Mouse (Mus musculus) MEL (cell line): ENCODE data around the gene Fam57b. TPM values are rescaled to one million over a fixed set of nuclear protein-coding genes. Genes with fewer than 3 reads are reported as not detected.
A peak's percentile ranks its signal among the peaks of the same experiment; 100 is the strongest.

Experiments
- DNase-seq: peaks from one replicate; pipeline ENCODE4 v3.0.0; 2011; ENCODE audit warnings: low read depth, low spot score
- H3K27ac ChIP-seq: 2 replicates; pipeline ENCODE4 v1.5.1; 2012; ENCODE audit warnings: low read depth, mild to moderate bottlenecking, control low read depth, low read length, moderate library complexity; ENCODE audit not compliant: control insufficient read depth
- H3K27me3 ChIP-seq, 2 experiments: fragments of 150-350 bp in 1 of 2; sonication (generic) in 1 of 2; 2 replicates each; pipeline ENCODE4 v1.6.1; 2012; ENCODE audit warnings: low read length in 2 of 2, mild to moderate bottlenecking in 2 of 2, improper control_type of control experiment in 1 of 2, moderate library complexity in 1 of 2; ENCODE audit not compliant: insufficient read depth in 2 of 2, control insufficient read depth in 1 of 2
- H3K36me3 ChIP-seq, 2 experiments: 2 replicates each; pipeline ENCODE4 v1.6.1; 2012 to 2014; ENCODE audit warnings: low read length in 2 of 2, improper control_type of control experiment in 1 of 2, inconsistent platforms in 1 of 2, mild to moderate bottlenecking in 1 of 2; ENCODE audit not compliant: insufficient read depth in 2 of 2, control insufficient read depth in 1 of 2
- H3K4me1 ChIP-seq, 2 experiments: fragments of 150-350 bp in 1 of 2; sonication (generic) in 1 of 2; 2 replicates each; pipeline ENCODE4 v1.6.1; 2012; ENCODE audit warnings: low read length in 2 of 2, improper control_type of control experiment in 1 of 2, mild to moderate bottlenecking in 1 of 2; ENCODE audit not compliant: insufficient read depth in 2 of 2, control insufficient read depth in 1 of 2
- H3K4me3 ChIP-seq, 2 experiments: fragments of 150-350 bp in 1 of 2; sonication (generic) in 1 of 2; 2 replicates each; pipeline ENCODE4 v1.5.1; 2012; ENCODE audit warnings: low read depth in 2 of 2, low read length in 2 of 2, mild to moderate bottlenecking in 2 of 2, moderate library complexity in 2 of 2, control low read depth in 1 of 2, improper control_type of control experiment in 1 of 2; ENCODE audit not compliant: control insufficient read depth in 1 of 2, insufficient read depth in 1 of 2
- H3K79me2 ChIP-seq: 2 replicates; pipeline ENCODE4 v1.6.1; 2012; ENCODE audit warnings: mild to moderate bottlenecking, low read length, moderate library complexity; ENCODE audit not compliant: control insufficient read depth, poor library complexity, insufficient read depth
- H3K9ac ChIP-seq: 2 replicates; pipeline ENCODE4 v1.6.1; 2012; ENCODE audit warnings: low read depth, mild to moderate bottlenecking, control low read depth, low read length, moderate library complexity; ENCODE audit not compliant: control insufficient read depth, poor library complexity, severe bottlenecking
- H3K9me3 ChIP-seq: fragments of 150-350 bp; sonication (generic); replicated peaks from 2 replicates; pipeline ENCODE4 v1.6.1; 2012; ENCODE audit warnings: mild to moderate bottlenecking, low read length, improper control_type of control experiment, moderate library complexity; ENCODE audit not compliant: insufficient read depth
- BHLHE40 ChIP-seq: IDR thresholded peaks from 2 replicates; pipeline ENCODE4 v1.6.1; 2012; ENCODE audit warnings: low read depth, mild to moderate bottlenecking, inconsistent platforms, low read length, improper control_type of control experiment, borderline replicate concordance
- CHD2 ChIP-seq: IDR thresholded peaks from 2 replicates; pipeline ENCODE4 v1.6.1; 2011; ENCODE audit warnings: low read length, improper control_type of control experiment
- CTCF ChIP-seq, 3 experiments: IDR thresholded peaks in 2 of 3; conservative IDR thresholded peaks in 1 of 3; 2 replicates each; pipeline ENCODE4 v1.5.1; 2011 to 2012; ENCODE audit warnings: low read length in 3 of 3, low read depth in 2 of 3, mild to moderate bottlenecking in 2 of 3, improper control_type of control experiment in 1 of 3, inconsistent platforms in 1 of 3, mixed read lengths in 1 of 3, moderate library complexity in 1 of 3; ENCODE audit not compliant: control insufficient read depth in 1 of 3, insufficient read depth in 1 of 3, poor library complexity in 1 of 3, severe bottlenecking in 1 of 3
- E2F4 ChIP-seq: IDR thresholded peaks from 2 replicates; pipeline ENCODE4 v1.6.1; 2011; ENCODE audit warnings: low read depth, low read length, improper control_type of control experiment, borderline replicate concordance
- ELF1 ChIP-seq: IDR thresholded peaks from 2 replicates; pipeline ENCODE4 v1.6.1; 2014; ENCODE audit warnings: low read depth, mild to moderate bottlenecking, inconsistent platforms, low read length, improper control_type of control experiment, moderate library complexity
- EP300 ChIP-seq, 2 experiments: IDR thresholded peaks; 2 replicates each; pipeline ENCODE4 v1.6.1; 2011; ENCODE audit warnings: improper control_type of control experiment in 2 of 2, low read length in 2 of 2, low read depth in 1 of 2, mild to moderate bottlenecking in 1 of 2
- ETS1 ChIP-seq: IDR thresholded peaks from 2 replicates; pipeline ENCODE4 v1.6.1; 2012; ENCODE audit warnings: low read depth, mild to moderate bottlenecking, inconsistent platforms, low read length, improper control_type of control experiment, moderate library complexity
- GABPA ChIP-seq: IDR thresholded peaks from 2 replicates; pipeline ENCODE4 v1.6.1; 2012; ENCODE audit warnings: low read depth, mild to moderate bottlenecking, inconsistent platforms, low read length, improper control_type of control experiment, moderate library complexity
- GATA1 ChIP-seq: IDR thresholded peaks from 2 replicates; pipeline ENCODE4 v1.6.1; 2011; ENCODE audit warnings: low read depth, low read length, improper control_type of control experiment
- HCFC1 ChIP-seq: IDR thresholded peaks from 2 replicates; pipeline ENCODE4 v1.6.1; 2012; ENCODE audit warnings: low read depth, mild to moderate bottlenecking, inconsistent platforms, low read length, improper control_type of control experiment, moderate library complexity
- JUND ChIP-seq: IDR thresholded peaks from 2 replicates; pipeline ENCODE4 v1.6.1; 2011; ENCODE audit warnings: low read depth, mild to moderate bottlenecking, improper control_type of control experiment, low read length
- KAT2A ChIP-seq: conservative IDR thresholded peaks from 2 replicates; pipeline ENCODE4 v1.6.1; 2012; ENCODE audit warnings: low read depth, low read length, improper control_type of control experiment, inconsistent platforms
- MAFK ChIP-seq: IDR thresholded peaks from 2 replicates; pipeline ENCODE4 v1.6.1; 2011; ENCODE audit warnings: low read depth, mild to moderate bottlenecking, low read length, improper control_type of control experiment, borderline replicate concordance
- MAX ChIP-seq: IDR thresholded peaks from 2 replicates; pipeline ENCODE4 v1.6.1; 2011; ENCODE audit warnings: low read length, improper control_type of control experiment
- MAZ ChIP-seq: IDR thresholded peaks from 2 replicates; pipeline ENCODE4 v1.6.1; 2012; ENCODE audit warnings: low read depth, mild to moderate bottlenecking, inconsistent platforms, low read length, improper control_type of control experiment
- MEF2A ChIP-seq: IDR thresholded peaks from 2 replicates; pipeline ENCODE4 v1.6.1; 2014; ENCODE audit warnings: low read depth, mild to moderate bottlenecking, inconsistent platforms, low read length, improper control_type of control experiment; ENCODE audit not compliant: poor library complexity, insufficient replicate concordance, severe bottlenecking; ENCODE audit errors: extremely low read depth
- MXI1 ChIP-seq: IDR thresholded peaks from 2 replicates; pipeline ENCODE4 v1.6.1; 2011; ENCODE audit warnings: mild to moderate bottlenecking, low read depth, low read length, improper control_type of control experiment
- MYB ChIP-seq: IDR thresholded peaks from 2 replicates; pipeline ENCODE4 v1.6.1; 2011; ENCODE audit warnings: mild to moderate bottlenecking, low read depth, low read length, improper control_type of control experiment
- MYC ChIP-seq: IDR thresholded peaks from 2 replicates; pipeline ENCODE4 v1.6.1; 2011; ENCODE audit warnings: low read depth, mild to moderate bottlenecking, low read length, improper control_type of control experiment, moderate library complexity
- NELFE ChIP-seq: IDR thresholded peaks from 2 replicates; pipeline ENCODE4 v1.6.1; 2011; ENCODE audit warnings: low read depth, low read length, improper control_type of control experiment
- POLR2AphosphoS5 ChIP-seq: IDR thresholded peaks from 2 replicates; pipeline ENCODE4 v1.6.1; 2012; ENCODE audit warnings: low read depth, borderline replicate concordance, mild to moderate bottlenecking, inconsistent platforms, low read length, moderate library complexity, mixed read lengths
- RAD21 ChIP-seq: IDR thresholded peaks from 2 replicates; pipeline ENCODE4 v1.6.1; 2011; ENCODE audit warnings: mild to moderate bottlenecking, low read depth, low read length, improper control_type of control experiment
- RCOR1 ChIP-seq: IDR thresholded peaks from 2 replicates; pipeline ENCODE4 v1.6.1; 2012; ENCODE audit warnings: low read depth, mild to moderate bottlenecking, inconsistent platforms, low read length, improper control_type of control experiment
- SIN3A ChIP-seq: IDR thresholded peaks from 2 replicates; pipeline ENCODE4 v1.6.1; 2012; ENCODE audit warnings: low read length, improper control_type of control experiment, inconsistent platforms
- SMC3 ChIP-seq: IDR thresholded peaks from 2 replicates; pipeline ENCODE4 v1.6.1; 2011; ENCODE audit warnings: low read depth, low read length, improper control_type of control experiment
- TAL1 ChIP-seq: IDR thresholded peaks from 2 replicates; pipeline ENCODE4 v1.6.1; 2012; ENCODE audit warnings: mild to moderate bottlenecking, inconsistent platforms, low read length, moderate library complexity, mixed read lengths
- TBP ChIP-seq: IDR thresholded peaks from 2 replicates; pipeline ENCODE4 v1.8.0; 2011; ENCODE audit warnings: low read depth, low read length, improper control_type of control experiment
- TCF12 ChIP-seq: IDR thresholded peaks from 2 replicates; pipeline ENCODE4 v1.6.1; 2014; ENCODE audit warnings: low read depth, mild to moderate bottlenecking, inconsistent platforms, low read length, improper control_type of control experiment, moderate library complexity
- UBTF ChIP-seq: IDR thresholded peaks from 2 replicates; pipeline ENCODE4 v1.6.1; 2012; ENCODE audit warnings: low read depth, mild to moderate bottlenecking, inconsistent platforms, low read length, improper control_type of control experiment, moderate library complexity, borderline replicate concordance; ENCODE audit not compliant: insufficient read depth
- USF1 ChIP-seq: IDR thresholded peaks from 2 replicates; pipeline ENCODE4 v1.6.1; 2014; ENCODE audit warnings: low read depth, mild to moderate bottlenecking, inconsistent platforms, low read length, improper control_type of control experiment, moderate library complexity
- USF2 ChIP-seq, 2 experiments: IDR thresholded peaks; 2 replicates each; pipeline ENCODE4 v1.6.1; 2011 to 2012; ENCODE audit warnings: improper control_type of control experiment in 2 of 2, low read length in 2 of 2, borderline replicate concordance in 1 of 2, inconsistent platforms in 1 of 2, low read depth in 1 of 2, mild to moderate bottlenecking in 1 of 2; ENCODE audit not compliant: insufficient read depth in 1 of 2
- ZC3H11A ChIP-seq: IDR thresholded peaks from 2 replicates; pipeline ENCODE4 v1.6.1; 2012; ENCODE audit warnings: low read depth, mild to moderate bottlenecking, inconsistent platforms, low read length, improper control_type of control experiment
- ZKSCAN1 ChIP-seq: IDR thresholded peaks from 2 replicates; pipeline ENCODE4 v1.6.1; 2012; ENCODE audit warnings: low read depth, mild to moderate bottlenecking, inconsistent platforms, low read length, improper control_type of control experiment, moderate library complexity
- ZMIZ1 ChIP-seq: IDR thresholded peaks from 2 replicates; pipeline ENCODE4 v1.6.1; 2012; ENCODE audit warnings: low read depth, mild to moderate bottlenecking, inconsistent platforms, low read length, improper control_type of control experiment, moderate library complexity
- polyA plus RNA-seq, 2 experiments: library from polyadenylated mRNA; stranded (reverse) in 1 of 2; unstranded in 1 of 2; fragments of >175 nt in 1 of 2; fragments of >200 nt in 1 of 2; gene quantifications; 2 replicates each; pipeline versions ENCODE4 v1.2.1 to v1.2.4; 2012; ENCODE audit warnings: low replicate concordance in 2 of 2, low read depth in 1 of 2; ENCODE audit not compliant: insufficient read length in 2 of 2, insufficient read depth in 1 of 2, missing spikeins in 1 of 2
- total RNA-seq: library from RNA; depleted of rRNA; stranded (reverse); fragments of 300-350 nt; gene quantifications from 2 replicates; pipeline ENCODE4 v1.2.3, GENCODE M21; 2012

The Fam57b gene
- total and polyA plus RNA-seq, 3 experiments: 0.50 to 1.7 TPM; not detected in 1

DNA sequence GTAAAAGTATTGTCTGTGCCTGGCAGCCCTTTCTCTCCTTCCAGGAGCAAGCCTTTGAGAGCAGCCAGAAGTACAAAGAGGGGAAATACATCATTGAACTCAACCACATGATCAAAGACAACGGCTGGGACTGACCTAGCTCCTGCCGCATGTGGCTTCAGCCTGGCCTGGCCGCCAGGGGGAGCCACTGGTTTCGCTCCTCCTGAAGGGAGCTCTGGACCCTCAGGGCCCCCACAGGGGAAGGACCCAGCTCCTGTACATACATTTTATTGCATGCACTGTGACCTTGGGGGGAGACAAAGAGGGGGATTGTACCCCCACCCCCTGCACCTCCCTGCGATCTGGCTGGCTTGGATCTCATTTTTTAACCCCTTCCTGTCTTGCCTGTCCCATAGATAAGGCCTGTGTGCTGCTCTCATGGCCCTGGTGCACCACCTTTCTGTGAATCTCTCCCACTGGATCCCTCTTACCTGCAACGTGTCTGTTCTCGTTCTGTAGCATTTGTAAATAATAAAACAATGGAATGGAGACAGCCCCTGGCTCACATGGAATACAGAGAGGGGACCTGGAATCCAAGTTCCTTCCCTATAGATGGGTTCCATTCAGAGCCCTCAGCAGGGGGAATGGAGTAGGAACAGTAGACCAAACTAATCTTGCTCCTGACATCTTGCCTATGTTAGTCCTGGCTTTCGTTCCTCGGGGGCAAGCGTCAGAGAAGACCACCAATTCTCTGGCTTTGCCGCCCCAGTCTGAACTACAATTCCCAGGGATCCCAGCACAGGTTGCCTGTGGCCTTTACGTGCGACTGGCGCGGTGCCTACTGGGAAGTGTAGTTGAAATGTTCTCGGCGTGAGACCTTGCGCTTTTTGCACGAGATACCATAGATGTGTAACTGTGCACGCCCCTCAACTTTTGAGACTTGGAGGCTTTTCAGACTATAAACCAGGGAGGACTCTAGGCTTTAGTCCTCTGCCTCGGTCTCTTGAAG, 17.2 kb upstream of the Fam57b start:
- peak overlapping the region; percentile 4 to 12 for H3K4me3 ChIP-seq
- TF ChIP-seq POLR2AphosphoS5: no peak
- peak; percentile 42 for TF ChIP-seq RAD21
- TF ChIP-seq CTCF (IDR thresholded peaks at IDR 0.05 in 2 of 3, conservative IDR thresholded peaks at IDR 0.05 in 1 of 3; ENCODE audit: control insufficient read depth in 1 of 3, insufficient read depth in 1 of 3, low read depth in 2 of 3, low read length in 3 of 3, poor library complexity in 1 of 3, severe bottlenecking in 1 of 3): peak; percentile 91 to 97 (median 95)
- no peak for TF ChIP-seq TAL1
- peak; percentile 35; the same call in 1 of the 2 replicates for TF ChIP-seq TCF12
- peak; percentile 53; the same call in 1 of the 2 replicates for TF ChIP-seq ETS1
- TF ChIP-seq MAFK: no peak
- no peak for TF ChIP-seq CHD2
- 0 out of 2 replicates have a peak, but pooled peaks have one; percentile 32 for TF ChIP-seq ELF1
- no peak for TF ChIP-seq E2F4
- TF ChIP-seq GATA1: peak; percentile 66
- TF ChIP-seq RCOR1: no peak
- peak; percentile 53 for TF ChIP-seq SIN3A
- TF ChIP-seq SMC3: peak; percentile 76
- TF ChIP-seq KAT2A: peak; percentile 88
- TF ChIP-seq EP300 (IDR thresholded peaks at IDR 0.05; ENCODE audit: low read depth in 1 of 2, low read length in 2 of 2): no peak
- TF ChIP-seq USF1: peak; percentile 78
- no peak for TF ChIP-seq ZKSCAN1
- TF ChIP-seq MYB: no peak
- TF ChIP-seq JUND: no peak
- peak; percentile 89 for TF ChIP-seq MYC
- TF ChIP-seq HCFC1: peak; percentile 99
- 0 out of 4 replicates have a peak, but pooled peaks of 1 of the 2 experiments have one; percentile 41 for TF ChIP-seq USF2 (IDR thresholded peaks at IDR 0.05; ENCODE audit: borderline replicate concordance in 1 of 2, insufficient read depth in 1 of 2, low read depth in 1 of 2, low read length in 2 of 2)
- TF ChIP-seq TBP: peak; percentile 25; the same call in 1 of the 2 replicates
- TF ChIP-seq NELFE: peak; percentile 38; the same call in 1 of the 2 replicates
- peak; percentile 89 for TF ChIP-seq MAX
- TF ChIP-seq UBTF: no peak
- 0 out of 2 replicates have a peak, but pooled peaks have one; percentile 32 for TF ChIP-seq BHLHE40
- TF ChIP-seq MEF2A: no peak
- TF ChIP-seq MXI1: peak; percentile 80
- TF ChIP-seq MAZ: peak; percentile 62; the same call in 1 of the 2 replicates
- TF ChIP-seq ZC3H11A: peak; percentile 51
- no peak for TF ChIP-seq GABPA
- TF ChIP-seq ZMIZ1: 0 out of 2 replicates have a peak, but pooled peaks have one; percentile 25
- TF ChIP-seq, all 39 proteins: peak for 21
- Histone ChIP-seq H3K9ac (peak overlapping the region; percentile 45), H3K79me2 (no peaks in the 10 kb centered on the region; the same call in 1 of the 2 replicates), H3K36me3 (peaks cover 0 to 7% of the 10 kb centered on the region in 2 experiments; a peak in 2 of 4 replicates), H3K4me1 (peaks cover 7 to 24% of the 10 kb centered on the region in 2 experiments), H3K27ac (peak overlapping the region; percentile 36; the same call in 1 of the 2 replicates), H3K27me3 (no peaks in the 10 kb centered on the region), H3K9me3 (no peaks in the 10 kb centered on the region)
- DNase-seq: peak; percentile 90
